Mouse (Mus musculus): ENCODE data around the gene Tas2r108.

The Tas2r108 gene

GRCm38 (mm10) chr6:40493229-40493628, at the start of gene Tas2r108:
TSS of gene Tas2r108 (plus strand) at chr6:40493529.
- DNase-seq (ENCODE audit: low spot score in 2 of 2): no peak

GRCm38 (mm10) chr6:40448626-40449025, 44.7 kb upstream of the Tas2r108 start:
- DNase-seq (ENCODE audit: low spot score in 2 of 2): no peak

- DNase-seq (ENCODE audit: low spot score in 2 of 2): no peak
Measured at GRCm38 (mm10) chr6:40454436-40455041, 38.8 kb upstream of the Tas2r108 start.

- no peak for DNase-seq (ENCODE audit: low spot score in 2 of 2)
Measured at GRCm38 (mm10) chr6:40465710-40466109, 27.6 kb upstream of the Tas2r108 start.

GRCm38 (mm10) chr6:40470916-40471719, 22.2 kb upstream of the Tas2r108 start, which contains the start of gene Ssbp1:
TSS of gene Ssbp1 (plus strand) at chr6:40471352.
- peak; percentile 81 to 85 for DNase-seq (ENCODE audit: low spot score in 2 of 2)

GRCm38 (mm10) chr6:40471720-40472010, 21.7 kb upstream of the Tas2r108 start:
- no peak for DNase-seq (ENCODE audit: low spot score in 2 of 2)

- DNase-seq (ENCODE audit: low spot score in 2 of 2): no peak
Measured at GRCm38 (mm10) chr6:40476132-40476531, 17.2 kb upstream of the Tas2r108 start.

GRCm38 (mm10) chr6:40479705-40480104, 13.6 kb upstream of the Tas2r108 start:
- DNase-seq (ENCODE audit: low spot score in 2 of 2): no peak

GRCm38 (mm10) chr6:40482318-40482717, 11.0 kb upstream of the Tas2r108 start:
- no peak for DNase-seq (ENCODE audit: low spot score in 2 of 2)

GRCm38 (mm10) chr6:40490933-40491332, 2.4 kb upstream of the Tas2r108 start, which contains the start of gene Tas2r137:
TSS of gene Tas2r137 (plus strand) at chr6:40491233.
- no peak for DNase-seq (ENCODE audit: low spot score in 2 of 2)

- DNase-seq (ENCODE audit: low spot score in 2 of 2): no peak
Measured at GRCm38 (mm10) chr6:40519408-40519807, 26.1 kb downstream of the Tas2r108 start, which contains the start of gene Prss37. TSS of gene Prss37 (minus strand) at chr6:40519508.

Data from frontal cortex, postnatal 25 days (tissue).